Mouse (Mus musculus): ENCODE measurements at regions not wholly inside any gene's neighbourhood (a gene's known extent, or its start where the extent isn't known, plus 50 kb on each side); places are given as distances from the start of the nearest gene placed in this dataset.

DNA sequence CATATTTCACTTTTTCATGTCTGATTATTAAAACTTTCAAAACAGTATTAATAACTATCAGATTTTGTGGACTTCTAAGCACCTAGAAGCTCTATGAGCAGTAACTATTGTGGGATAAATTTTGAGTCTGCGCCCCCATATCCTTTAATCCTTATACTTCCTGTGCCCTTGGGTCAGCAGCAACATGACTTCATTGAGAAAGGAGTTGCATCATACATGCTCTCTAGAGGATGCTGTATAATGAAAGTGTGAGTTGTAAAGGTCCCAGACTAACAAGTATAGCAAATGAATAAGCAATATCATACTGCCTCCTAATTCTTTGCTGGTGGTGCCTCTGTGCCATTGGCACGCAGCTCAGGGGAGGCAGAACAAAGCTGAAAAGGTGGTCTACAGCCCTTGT is 404.6 kb downstream of the 4930474N05Rik start:
- H3K27ac ChIP-seq (ENCODE audit: low read depth, low read length) = no peak overlapping the region
- no peaks in the 10 kb centered on the region for H3K36me3 ChIP-seq (ENCODE audit: control insufficient read depth, insufficient read depth, low read length)
- no peaks in the 10 kb centered on the region for H3K4me1 ChIP-seq (ENCODE audit: control insufficient read depth, insufficient read depth, low read length)
- 83% methylated on average over 2 of the region's 2 CpGs for WGBS
- H3K27me3 ChIP-seq (ENCODE audit: control insufficient read depth, insufficient read depth, low read length) = no peaks in the 10 kb centered on the region
- H3K4me3 ChIP-seq (ENCODE audit: low read length) = no peak overlapping the region
- H3K4me2 ChIP-seq (replicated peaks; ENCODE audit: low read depth, low read length) = no peak overlapping the region
- H3K9me3 ChIP-seq (ENCODE audit: control insufficient read depth, low read length) = no peaks in the 10 kb centered on the region
- no peak overlapping the region for H3K9ac ChIP-seq (ENCODE audit: low read depth, low read length)
- ATAC-seq (ENCODE audit: low FRiP score, low TSS enrichment) = no peak

DNA sequence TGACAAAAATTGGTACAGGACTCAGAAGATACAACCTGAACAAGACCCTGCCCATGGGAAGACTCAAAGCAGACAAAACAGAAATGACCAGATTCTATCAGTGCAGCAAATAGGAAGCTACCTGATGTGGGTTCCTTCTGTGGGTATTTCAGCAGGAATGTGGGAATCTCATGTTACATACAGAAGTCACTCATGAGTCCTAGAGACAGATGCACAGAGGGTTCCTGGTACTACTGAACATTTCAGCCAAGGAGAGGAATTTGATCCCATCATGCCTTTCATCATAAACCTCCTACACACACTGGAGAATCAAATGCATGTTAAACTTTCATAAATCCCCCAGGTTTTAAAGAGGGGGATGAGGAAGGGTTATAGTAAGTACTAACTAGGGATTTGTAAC is 390.8 kb downstream of the 4930474N05Rik start:
- H3K27me3 ChIP-seq (ENCODE audit: control insufficient read depth, insufficient read depth, low read length) = no peaks in the 10 kb centered on the region
- no peak overlapping the region for H3K4me3 ChIP-seq (ENCODE audit: low read length)
- H3K27ac ChIP-seq (ENCODE audit: low read depth, low read length) = no peak overlapping the region
- H3K36me3 ChIP-seq (ENCODE audit: control insufficient read depth, insufficient read depth, low read length) = no peaks in the 10 kb centered on the region
- H3K9me3 ChIP-seq (ENCODE audit: control insufficient read depth, low read length) = no peaks in the 10 kb centered on the region
- no peak for ATAC-seq (ENCODE audit: low FRiP score, low TSS enrichment)
- H3K4me1 ChIP-seq (ENCODE audit: control insufficient read depth, insufficient read depth, low read length) = no peaks in the 10 kb centered on the region
- H3K9ac ChIP-seq (ENCODE audit: low read depth, low read length) = no peak overlapping the region
- H3K4me2 ChIP-seq (replicated peaks; ENCODE audit: low read depth, low read length) = no peak overlapping the region

DNA sequence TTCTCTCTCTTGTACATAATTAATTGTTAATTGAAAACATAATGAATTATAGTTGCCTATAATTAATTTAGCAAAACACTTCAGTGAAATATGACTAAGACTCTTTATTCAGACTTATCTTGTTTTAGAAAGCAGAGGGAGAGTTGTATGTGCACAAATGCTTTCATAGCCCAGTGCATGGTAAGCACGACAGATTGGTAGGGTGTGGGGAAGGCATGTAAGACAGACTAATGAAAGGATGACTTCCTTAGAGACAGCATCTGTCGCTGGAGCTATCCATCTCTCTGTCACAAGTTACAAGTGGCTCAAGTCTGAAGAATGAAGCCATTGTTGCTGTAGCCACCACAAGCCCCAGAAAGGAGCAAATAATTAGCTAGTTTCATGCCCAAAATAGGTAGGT is 376.9 kb downstream of the 4930474N05Rik start:
- H3K9me3 ChIP-seq (ENCODE audit: control insufficient read depth, low read length) = no peaks in the 10 kb centered on the region
- no peaks in the 10 kb centered on the region for H3K27me3 ChIP-seq (ENCODE audit: control insufficient read depth, insufficient read depth, low read length)
- no peak overlapping the region for H3K27ac ChIP-seq (ENCODE audit: low read depth, low read length)
- no peak overlapping the region for H3K4me2 ChIP-seq (replicated peaks; ENCODE audit: low read depth, low read length)
- ATAC-seq (ENCODE audit: low FRiP score, low TSS enrichment) = no peak
- H3K4me1 ChIP-seq (ENCODE audit: control insufficient read depth, insufficient read depth, low read length) = no peaks in the 10 kb centered on the region
- no peak overlapping the region for H3K9ac ChIP-seq (ENCODE audit: low read depth, low read length)
- WGBS = 52% methylated on average over 2 of the region's 2 CpGs
- H3K36me3 ChIP-seq (ENCODE audit: control insufficient read depth, insufficient read depth, low read length) = no peaks in the 10 kb centered on the region
- no peak overlapping the region for H3K4me3 ChIP-seq (ENCODE audit: low read length)

DNA sequence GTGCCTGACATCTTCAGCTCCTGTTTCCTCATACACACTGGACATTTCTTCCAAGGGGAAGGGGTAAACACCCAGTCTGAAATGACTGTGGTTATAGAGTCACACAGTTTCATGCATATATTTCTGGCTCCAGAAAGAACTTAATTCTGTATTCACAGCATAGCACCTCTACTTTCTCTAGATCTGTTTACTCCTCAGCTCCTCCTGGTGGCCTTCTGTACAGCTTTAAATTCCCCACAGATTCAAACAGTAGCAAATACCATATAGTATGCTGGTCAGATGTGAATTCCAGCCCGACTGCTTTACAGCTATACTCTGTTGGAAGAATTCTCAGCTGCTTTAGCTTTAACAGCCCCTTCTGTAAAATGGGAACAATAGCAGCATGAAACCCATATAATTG is 375.6 kb downstream of the 4930474N05Rik start:
- no peaks in the 10 kb centered on the region for H3K36me3 ChIP-seq (ENCODE audit: control insufficient read depth, insufficient read depth, low read length)
- no peak for ATAC-seq (ENCODE audit: low FRiP score, low TSS enrichment)
- H3K27me3 ChIP-seq (ENCODE audit: control insufficient read depth, insufficient read depth, low read length) = no peaks in the 10 kb centered on the region
- H3K4me2 ChIP-seq (replicated peaks; ENCODE audit: low read depth, low read length) = no peak overlapping the region
- no peak overlapping the region for H3K27ac ChIP-seq (ENCODE audit: low read depth, low read length)
- H3K4me1 ChIP-seq (ENCODE audit: control insufficient read depth, insufficient read depth, low read length) = no peaks in the 10 kb centered on the region
- H3K4me3 ChIP-seq (ENCODE audit: low read length) = no peak overlapping the region
- H3K9ac ChIP-seq (ENCODE audit: low read depth, low read length) = no peak overlapping the region
- 74% methylated on average over 1 of the region's 1 CpGs for WGBS
- H3K9me3 ChIP-seq (ENCODE audit: control insufficient read depth, low read length) = no peaks in the 10 kb centered on the region

DNA sequence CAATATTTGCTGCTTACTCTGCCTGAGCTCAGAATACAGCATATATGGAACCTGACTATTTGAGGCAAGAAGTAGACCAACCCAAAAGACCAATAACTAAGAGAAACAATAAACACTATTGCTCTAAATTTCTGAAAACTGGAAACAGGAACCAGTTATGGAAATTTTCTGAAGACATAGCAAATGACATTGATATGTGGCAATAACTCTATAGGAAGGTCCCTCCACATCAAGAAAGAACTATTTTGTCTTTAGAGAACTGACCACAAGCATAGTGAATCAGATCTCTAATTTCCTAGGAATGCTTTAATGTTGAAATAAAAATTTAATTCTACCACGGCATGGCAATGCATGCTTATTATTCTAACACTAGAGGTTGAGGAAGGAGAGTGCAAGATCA is 358.3 kb downstream of the 4930474N05Rik start:
- H3K27me3 ChIP-seq (ENCODE audit: control insufficient read depth, insufficient read depth, low read length) = no peaks in the 10 kb centered on the region
- 68% methylated on average over 1 of the region's 1 CpGs for WGBS
- H3K27ac ChIP-seq (ENCODE audit: low read depth, low read length) = no peak overlapping the region
- H3K4me3 ChIP-seq (ENCODE audit: low read length) = no peak overlapping the region
- no peaks in the 10 kb centered on the region for H3K9me3 ChIP-seq (ENCODE audit: control insufficient read depth, low read length)
- no peak overlapping the region for H3K9ac ChIP-seq (ENCODE audit: low read depth, low read length)
- H3K4me2 ChIP-seq (replicated peaks; ENCODE audit: low read depth, low read length) = no peak overlapping the region
- no peak for ATAC-seq (ENCODE audit: low FRiP score, low TSS enrichment)
- no peaks in the 10 kb centered on the region for H3K4me1 ChIP-seq (ENCODE audit: control insufficient read depth, insufficient read depth, low read length)
- H3K36me3 ChIP-seq (ENCODE audit: control insufficient read depth, insufficient read depth, low read length) = no peaks in the 10 kb centered on the region

DNA sequence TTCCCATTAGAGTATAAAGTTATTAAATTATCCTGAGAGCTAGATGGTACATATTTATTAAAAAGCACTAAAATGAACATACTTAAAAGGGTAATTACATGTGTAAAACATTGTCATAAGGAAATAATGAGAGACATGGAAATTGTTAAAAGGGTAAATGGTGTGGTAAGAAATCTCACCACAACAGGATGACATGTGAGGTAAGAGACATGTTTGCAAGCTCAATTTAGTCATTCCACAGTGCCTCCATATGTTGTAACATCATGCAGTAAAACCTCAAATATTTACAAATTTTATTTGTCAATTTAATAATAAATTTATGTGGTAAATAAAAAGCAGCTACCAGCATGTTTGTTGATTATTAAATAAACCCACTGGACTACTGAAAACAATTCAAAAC is 355.4 kb downstream of the 4930474N05Rik start:
- no peak for ATAC-seq (ENCODE audit: low FRiP score, low TSS enrichment)
- Histone ChIP-seq H3K9me3 (ENCODE audit: control insufficient read depth, low read length) (no peaks in the 10 kb centered on the region), H3K27me3 (ENCODE audit: control insufficient read depth, insufficient read depth, low read length) (no peaks in the 10 kb centered on the region), H3K36me3 (ENCODE audit: control insufficient read depth, insufficient read depth, low read length) (no peaks in the 10 kb centered on the region), H3K4me2 (replicated peaks; ENCODE audit: low read depth, low read length) (no peak overlapping the region), H3K4me1 (ENCODE audit: control insufficient read depth, insufficient read depth, low read length) (no peaks in the 10 kb centered on the region), H3K9ac (ENCODE audit: low read depth, low read length) (no peak overlapping the region), H3K27ac (ENCODE audit: low read depth, low read length) (no peak overlapping the region), H3K4me3 (ENCODE audit: low read length) (no peak overlapping the region)

DNA sequence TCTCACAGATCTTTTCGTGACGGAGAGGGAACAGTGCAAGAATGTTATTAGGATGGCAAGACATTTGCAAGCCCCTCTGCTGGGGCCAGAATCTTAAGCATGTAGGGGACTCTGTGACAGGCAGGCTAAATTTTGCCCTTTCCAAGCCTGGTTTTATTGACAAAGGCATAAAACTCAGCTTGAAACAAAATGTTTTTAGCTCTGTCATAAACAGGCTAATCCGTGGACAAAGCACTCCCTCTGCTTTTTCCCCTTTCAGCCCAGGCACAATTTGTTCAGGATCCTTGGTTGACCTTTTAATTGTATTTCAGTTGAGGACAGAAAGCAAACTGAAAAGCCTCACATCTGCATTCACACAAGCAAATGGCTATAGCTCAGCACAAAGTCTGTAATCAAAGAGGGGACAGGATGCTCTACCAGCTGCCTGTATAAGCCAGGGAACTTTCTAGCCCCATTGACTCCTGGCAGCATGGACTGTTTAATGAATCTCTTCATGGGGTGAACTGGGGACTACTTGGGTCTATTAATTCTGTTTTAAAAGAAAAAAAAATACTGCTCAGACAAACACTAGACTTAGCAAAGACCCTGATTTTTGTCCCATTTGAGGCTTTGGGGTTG is 320.0 kb downstream of the 4930474N05Rik start:
- H3K27me3 ChIP-seq (ENCODE audit: control insufficient read depth, insufficient read depth, low read length) = no peaks in the 10 kb centered on the region
- no peaks in the 10 kb centered on the region for H3K36me3 ChIP-seq (ENCODE audit: control insufficient read depth, insufficient read depth, low read length)

DNA sequence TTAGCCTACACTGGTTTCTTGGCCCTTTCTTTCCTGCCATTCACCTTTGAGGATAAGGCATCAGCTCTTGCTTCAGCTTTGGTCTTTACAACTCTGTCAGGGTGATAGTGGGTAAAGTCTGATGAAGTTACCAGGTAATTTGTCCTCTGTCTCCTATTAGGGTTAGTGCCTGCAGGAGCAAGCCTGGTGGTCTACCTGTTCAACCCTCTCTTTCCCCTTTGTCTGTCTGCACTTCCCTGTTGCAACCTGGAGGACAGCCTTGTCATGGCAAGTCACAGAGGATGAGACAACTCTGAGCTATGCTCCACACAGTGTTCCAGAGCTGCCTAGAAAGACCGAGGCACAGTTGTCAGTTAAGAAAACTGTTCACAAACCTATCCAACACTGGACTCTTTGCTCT is 319.5 kb downstream of the 4930474N05Rik start:
- no peaks in the 10 kb centered on the region for H3K27me3 ChIP-seq (ENCODE audit: control insufficient read depth, insufficient read depth, low read length)
- no peak overlapping the region for H3K27ac ChIP-seq (ENCODE audit: low read depth, low read length)
- no peak for ATAC-seq (ENCODE audit: low FRiP score, low TSS enrichment)
- no peaks in the 10 kb centered on the region for H3K4me1 ChIP-seq (ENCODE audit: control insufficient read depth, insufficient read depth, low read length)
- 83% methylated on average over 1 of the region's 1 CpGs for WGBS
- no peak overlapping the region for H3K4me3 ChIP-seq (ENCODE audit: low read length)
- no peak overlapping the region for H3K9ac ChIP-seq (ENCODE audit: low read depth, low read length)
- H3K9me3 ChIP-seq (ENCODE audit: control insufficient read depth, low read length) = no peaks in the 10 kb centered on the region
- H3K36me3 ChIP-seq (ENCODE audit: control insufficient read depth, insufficient read depth, low read length) = no peaks in the 10 kb centered on the region
- no peak overlapping the region for H3K4me2 ChIP-seq (replicated peaks; ENCODE audit: low read depth, low read length)

More for the DNA sequence above, 320.0 kb downstream of the 4930474N05Rik start:
- Histone ChIP-seq H3K27ac (ENCODE audit: low read depth, low read length) (no peak overlapping the region), H3K9me3 (ENCODE audit: control insufficient read depth, low read length) (no peaks in the 10 kb centered on the region), H3K4me2 (replicated peaks; ENCODE audit: low read depth, low read length) (no peak overlapping the region), H3K4me1 (ENCODE audit: control insufficient read depth, insufficient read depth, low read length) (no peaks in the 10 kb centered on the region), H3K9ac (ENCODE audit: low read depth, low read length) (no peak overlapping the region), H3K4me3 (ENCODE audit: low read length) (no peak overlapping the region)
- no peak for ATAC-seq (ENCODE audit: low FRiP score, low TSS enrichment)
- WGBS = 54% methylated on average over 3 of the region's 3 CpGs

Data from kidney, embryonic 14.5 days (tissue).